Mouse (Mus musculus): ENCODE measurements around the gene Nceh1.

- TF ChIP-seq CTCF (IDR thresholded peaks at IDR 0.05; ENCODE audit: control insufficient read depth, insufficient read depth, insufficient replicate concordance, low read depth, low read length) (no peak), POLR2A (IDR thresholded peaks at IDR 0.05; ENCODE audit: control insufficient read depth, low read depth, low read length) (no peak)
These were observed 20.9 kb upstream of the Nceh1 start for GRCm38 (mm10) chr3:27161645-27162409.

All from testis, adult 2 months (tissue).